Mouse (Mus musculus): ENCODE results near the gene Car11. TPM values are rescaled to one million over a fixed set of nuclear protein-coding genes. Genes with fewer than 3 reads are reported as not detected.

Gene Car11
- polyA plus RNA-seq, 1 experiment: 3.6 TPM

GRCm38 (mm10) chr7:45739162-45739763, 39.6 kb downstream of the Car11 start:
- Histone ChIP-seq H3ac (ENCODE audit: control insufficient read depth, insufficient read length) (no peak overlapping the region), H3K4me2 (ENCODE audit: low read depth) (no peak overlapping the region), H3K4me3 (no peak overlapping the region), H3K79me2 (ENCODE audit: control insufficient read depth, insufficient read depth) (no peaks in the 10 kb centered on the region), H3K36me3 (ENCODE audit: control insufficient read depth, insufficient read depth) (no peaks in the 10 kb centered on the region), H3K27me3 (ENCODE audit: control insufficient read depth, insufficient read depth, insufficient read length) (no peaks in the 10 kb centered on the region)
- TF ChIP-seq E2F4 (IDR thresholded peaks at IDR 0.05; ENCODE audit: insufficient read depth) (no peak), MYOD1 (IDR thresholded peaks at IDR 0.05; ENCODE audit: control insufficient read depth in 1 of 3, insufficient read length in 2 of 3, low read depth in 2 of 3) (no peak), USF1 (IDR thresholded peaks at IDR 0.05; ENCODE audit: low read depth) (no peak), SRF (IDR thresholded peaks at IDR 0.05; ENCODE audit: control insufficient read depth, insufficient read length, low read depth) (no peak), CEBPB (IDR thresholded peaks at IDR 0.05; ENCODE audit: insufficient read depth, poor library complexity, severe bottlenecking) (no peak), REST (IDR thresholded peaks at IDR 0.05; ENCODE audit: insufficient read depth, insufficient read length) (no peak), POLR2A (IDR thresholded peaks at IDR 0.05; ENCODE audit: insufficient read length, low read depth) (no peak), TCF12 (IDR thresholded peaks at IDR 0.05; ENCODE audit: insufficient read depth, poor library complexity, severe bottlenecking) (no peak), MAX (IDR thresholded peaks at IDR 0.05; ENCODE audit: low read depth) (no peak)

GRCm38 (mm10) chr7:45739820-45740219, 40.2 kb downstream of the Car11 start:
- Histone ChIP-seq H3K4me2 (ENCODE audit: low read depth) (no peak overlapping the region), H3K36me3 (ENCODE audit: control insufficient read depth, insufficient read depth) (no peaks in the 10 kb centered on the region), H3K79me2 (ENCODE audit: control insufficient read depth, insufficient read depth) (no peaks in the 10 kb centered on the region), H3K4me3 (no peak overlapping the region), H3ac (ENCODE audit: control insufficient read depth, insufficient read length) (no peak overlapping the region), H3K27me3 (ENCODE audit: control insufficient read depth, insufficient read depth, insufficient read length) (no peaks in the 10 kb centered on the region)
- no peak for TF ChIP-seq MAX (IDR thresholded peaks at IDR 0.05; ENCODE audit: low read depth)
- no peak for TF ChIP-seq E2F4 (IDR thresholded peaks at IDR 0.05; ENCODE audit: insufficient read depth)
- TF ChIP-seq CEBPB (IDR thresholded peaks at IDR 0.05; ENCODE audit: insufficient read depth, poor library complexity, severe bottlenecking): no peak
- TF ChIP-seq MYOD1 (IDR thresholded peaks at IDR 0.05; ENCODE audit: control insufficient read depth in 1 of 3, insufficient read length in 2 of 3, low read depth in 2 of 3): no peak
- no peak for TF ChIP-seq REST (IDR thresholded peaks at IDR 0.05; ENCODE audit: insufficient read depth, insufficient read length)
- no peak for TF ChIP-seq POLR2AphosphoS2 (IDR thresholded peaks at IDR 0.05; ENCODE audit: insufficient read length, low read depth)
- no peak for TF ChIP-seq MYOG (IDR thresholded peaks at IDR 0.05; ENCODE audit: control insufficient read depth in 1 of 3, insufficient read depth in 1 of 3, insufficient read length in 2 of 3, low read depth in 2 of 3)
- no peak for TF ChIP-seq POLR2A (IDR thresholded peaks at IDR 0.05; ENCODE audit: insufficient read length, low read depth)

- no peaks in the 10 kb centered on the region for H3K36me3 ChIP-seq (ENCODE audit: control insufficient read depth, insufficient read depth)
- no peak overlapping the region for H3K4me3 ChIP-seq
- no peak overlapping the region for H3K4me2 ChIP-seq (ENCODE audit: low read depth)
- no peak overlapping the region for H3ac ChIP-seq (ENCODE audit: control insufficient read depth, insufficient read length)
- no peak for TF ChIP-seq MYOD1 (IDR thresholded peaks at IDR 0.05; ENCODE audit: control insufficient read depth in 1 of 3, insufficient read length in 2 of 3, low read depth in 2 of 3)
- TF ChIP-seq E2F4 (IDR thresholded peaks at IDR 0.05; ENCODE audit: insufficient read depth): no peak
- TF ChIP-seq REST (IDR thresholded peaks at IDR 0.05; ENCODE audit: insufficient read depth, insufficient read length): no peak
- no peak for TF ChIP-seq CEBPB (IDR thresholded peaks at IDR 0.05; ENCODE audit: insufficient read depth, poor library complexity, severe bottlenecking)
- no peak for TF ChIP-seq MAX (IDR thresholded peaks at IDR 0.05; ENCODE audit: low read depth)
- TF ChIP-seq POLR2AphosphoS2 (IDR thresholded peaks at IDR 0.05; ENCODE audit: insufficient read length, low read depth): no peak
- TF ChIP-seq USF1 (IDR thresholded peaks at IDR 0.05; ENCODE audit: low read depth): no peak
- no peak for TF ChIP-seq SRF (IDR thresholded peaks at IDR 0.05; ENCODE audit: control insufficient read depth, insufficient read length, low read depth)
- no peak for TF ChIP-seq TCF3 (IDR thresholded peaks at IDR 0.05; ENCODE audit: insufficient read length, low read depth)
- TF ChIP-seq TCF12 (IDR thresholded peaks at IDR 0.05; ENCODE audit: insufficient read depth, poor library complexity, severe bottlenecking): no peak
- no peak for TF ChIP-seq POLR2A (IDR thresholded peaks at IDR 0.05; ENCODE audit: insufficient read length, low read depth)
- no peak for TF ChIP-seq MYOG (IDR thresholded peaks at IDR 0.05; ENCODE audit: control insufficient read depth in 1 of 3, insufficient read depth in 1 of 3, insufficient read length in 2 of 3, low read depth in 2 of 3)
- no peaks in the 10 kb centered on the region for H3K27me3 ChIP-seq (ENCODE audit: control insufficient read depth, insufficient read depth, insufficient read length)
- no peaks in the 10 kb centered on the region for H3K79me2 ChIP-seq (ENCODE audit: control insufficient read depth, insufficient read depth)
These were observed 41.7 kb downstream of the Car11 start for GRCm38 (mm10) chr7:45741308-45741707.

- Histone ChIP-seq H3K36me3 (ENCODE audit: control insufficient read depth, insufficient read depth) (no peaks in the 10 kb centered on the region), H3K4me2 (ENCODE audit: low read depth) (no peak overlapping the region), H3K4me3 (no peak overlapping the region), H3ac (ENCODE audit: control insufficient read depth, insufficient read length) (no peak overlapping the region), H3K27me3 (ENCODE audit: control insufficient read depth, insufficient read depth, insufficient read length) (no peaks in the 10 kb centered on the region), H3K79me2 (ENCODE audit: control insufficient read depth, insufficient read depth) (no peaks in the 10 kb centered on the region)
- TF ChIP-seq USF1 (IDR thresholded peaks at IDR 0.05; ENCODE audit: low read depth) (no peak), E2F4 (IDR thresholded peaks at IDR 0.05; ENCODE audit: insufficient read depth) (no peak), REST (IDR thresholded peaks at IDR 0.05; ENCODE audit: insufficient read depth, insufficient read length) (no peak), TCF12 (IDR thresholded peaks at IDR 0.05; ENCODE audit: insufficient read depth, poor library complexity, severe bottlenecking) (no peak), MYOG (IDR thresholded peaks at IDR 0.05; ENCODE audit: control insufficient read depth in 1 of 3, insufficient read depth in 1 of 3, insufficient read length in 2 of 3, low read depth in 2 of 3) (no peak), TCF3 (IDR thresholded peaks at IDR 0.05; ENCODE audit: insufficient read length, low read depth) (no peak), POLR2A (IDR thresholded peaks at IDR 0.05; ENCODE audit: insufficient read length, low read depth) (no peak), SRF (IDR thresholded peaks at IDR 0.05; ENCODE audit: control insufficient read depth, insufficient read length, low read depth) (no peak), MYOD1 (IDR thresholded peaks at IDR 0.05; ENCODE audit: control insufficient read depth in 1 of 3, insufficient read length in 2 of 3, low read depth in 2 of 3) (no peak), CEBPB (IDR thresholded peaks at IDR 0.05; ENCODE audit: insufficient read depth, poor library complexity, severe bottlenecking) (no peak), MAX (IDR thresholded peaks at IDR 0.05; ENCODE audit: low read depth) (no peak), POLR2AphosphoS2 (IDR thresholded peaks at IDR 0.05; ENCODE audit: insufficient read length, low read depth) (no peak)
These were observed 42.1 kb downstream of the Car11 start for GRCm38 (mm10) chr7:45741777-45742176.
